Mouse (Mus musculus) brain, adult 2 months (tissue): ENCODE data around the gene Efr3b.
A peak's percentile ranks its signal among the peaks of the same experiment; 100 is the strongest.
"Not testable (repeated sequence)": the region's sequence is repeated elsewhere in the genome, so short reads cannot be mapped to it uniquely, and the experiment has no call there.

Source experiments
- DNase-seq: peaks from one replicate; pipeline ENCODE4 v3.0.0; 2011; ENCODE audit warnings: low read depth, low spot score

Gene Efr3b

DNA sequence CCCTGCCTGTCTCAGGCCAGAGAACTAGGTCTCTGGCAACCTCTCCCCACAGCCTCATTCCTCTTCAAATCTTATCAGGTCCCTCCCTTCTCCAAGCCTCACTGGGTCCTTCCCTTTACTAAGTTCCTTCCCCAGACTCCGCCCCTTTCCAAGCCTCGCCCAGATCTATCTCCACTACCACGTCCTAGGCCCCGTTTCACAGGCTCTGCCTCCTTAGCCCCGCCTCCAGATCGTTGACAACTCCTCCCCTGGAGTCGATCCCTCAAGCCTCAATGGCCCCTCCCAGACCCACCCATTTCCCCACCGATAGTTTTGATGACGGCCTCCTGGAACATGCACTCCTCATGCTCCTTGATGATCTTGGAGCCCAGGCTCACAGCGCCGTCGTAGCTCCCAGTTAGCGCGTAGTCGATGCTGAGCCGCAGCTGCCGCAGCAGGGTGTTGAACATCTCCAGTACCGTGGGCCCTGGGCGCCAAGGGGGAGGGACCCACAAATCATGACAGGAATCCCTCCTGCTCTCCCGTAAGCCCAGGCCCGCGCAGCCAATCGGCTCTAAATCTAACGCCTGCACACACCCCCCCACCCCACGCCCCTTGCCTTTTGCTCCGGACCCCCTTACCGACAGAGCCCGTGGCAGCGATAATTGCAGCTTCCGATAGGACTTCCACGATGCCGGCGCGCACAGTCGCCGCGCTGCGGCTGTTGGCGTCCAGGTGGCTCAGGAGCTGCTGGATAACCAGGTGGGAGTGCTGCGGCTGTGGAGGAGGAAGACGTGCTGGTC is 57.2 kb downstream of the Efr3b start:
- DNase-seq, result peak; percentile 97

DNA sequence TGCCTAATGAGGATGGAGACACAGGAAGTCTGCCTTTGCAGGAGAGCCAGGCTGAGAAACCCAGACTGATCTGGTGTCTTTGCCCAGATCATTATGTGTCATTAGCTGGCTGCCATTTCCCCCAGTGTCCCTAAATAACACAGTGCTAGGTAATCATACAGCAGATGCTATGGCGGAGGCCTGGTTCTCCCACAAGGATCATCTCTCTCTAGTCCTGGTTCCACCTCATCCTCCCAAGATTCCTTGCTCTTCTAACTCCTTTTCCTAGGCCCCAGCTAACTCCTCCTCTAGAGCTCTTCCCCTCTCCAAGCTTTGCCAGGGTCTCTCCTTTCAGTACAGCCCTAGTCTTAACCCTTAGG is 57.7 kb downstream of the Efr3b start:
- DNase-seq, result peak; percentile 69

GRCm38 (mm10) chr12:3973169-3973568 is 65.5 kb downstream of the Efr3b start:
- not testable (repeated sequence) for DNase-seq

GRCm38 (mm10) chr12:3968380-3968779 is 70.3 kb downstream of the Efr3b start:
- no peak for DNase-seq

DNA sequence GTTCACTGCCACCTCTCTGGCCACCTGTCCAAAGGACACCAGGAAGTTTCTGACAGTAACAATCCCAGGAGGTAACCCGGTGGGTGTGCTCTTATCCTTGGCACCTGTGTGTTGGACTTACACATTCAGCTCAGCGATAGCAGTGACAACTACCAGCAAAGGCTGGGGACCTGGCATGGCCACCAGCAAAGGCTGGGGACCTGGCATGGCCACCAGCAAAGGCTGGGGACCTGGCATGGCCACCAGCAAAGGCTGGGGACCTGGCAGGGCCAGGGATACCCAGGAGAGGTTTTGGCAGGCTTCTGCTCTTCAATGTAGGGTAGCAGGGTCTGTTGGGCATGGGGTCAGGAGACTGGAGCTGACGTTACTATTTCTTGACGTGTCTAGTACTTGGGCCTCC is 71.5 kb downstream of the Efr3b start:
- DNase-seq, result no peak

DNA sequence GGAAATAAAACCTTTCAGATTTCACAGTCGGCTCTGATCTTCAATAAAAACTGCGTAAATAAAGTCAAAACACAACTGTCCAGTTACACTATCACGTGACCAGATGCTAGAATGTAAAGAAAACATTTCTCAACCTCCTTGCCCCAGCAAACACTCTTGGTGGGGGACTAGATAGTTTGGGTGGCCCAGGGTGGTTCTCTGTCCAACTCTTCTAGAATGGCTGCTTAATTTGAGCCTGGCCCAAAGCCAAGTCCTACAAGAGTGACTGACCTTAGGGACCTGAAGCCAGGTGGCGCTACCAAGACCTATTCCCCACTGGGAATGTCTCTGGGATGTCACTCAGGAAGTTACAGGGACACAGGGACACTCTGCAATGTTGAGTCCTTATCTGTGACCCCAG is 78.2 kb downstream of the Efr3b start:
- peak; percentile 54 for DNase-seq

DNA sequence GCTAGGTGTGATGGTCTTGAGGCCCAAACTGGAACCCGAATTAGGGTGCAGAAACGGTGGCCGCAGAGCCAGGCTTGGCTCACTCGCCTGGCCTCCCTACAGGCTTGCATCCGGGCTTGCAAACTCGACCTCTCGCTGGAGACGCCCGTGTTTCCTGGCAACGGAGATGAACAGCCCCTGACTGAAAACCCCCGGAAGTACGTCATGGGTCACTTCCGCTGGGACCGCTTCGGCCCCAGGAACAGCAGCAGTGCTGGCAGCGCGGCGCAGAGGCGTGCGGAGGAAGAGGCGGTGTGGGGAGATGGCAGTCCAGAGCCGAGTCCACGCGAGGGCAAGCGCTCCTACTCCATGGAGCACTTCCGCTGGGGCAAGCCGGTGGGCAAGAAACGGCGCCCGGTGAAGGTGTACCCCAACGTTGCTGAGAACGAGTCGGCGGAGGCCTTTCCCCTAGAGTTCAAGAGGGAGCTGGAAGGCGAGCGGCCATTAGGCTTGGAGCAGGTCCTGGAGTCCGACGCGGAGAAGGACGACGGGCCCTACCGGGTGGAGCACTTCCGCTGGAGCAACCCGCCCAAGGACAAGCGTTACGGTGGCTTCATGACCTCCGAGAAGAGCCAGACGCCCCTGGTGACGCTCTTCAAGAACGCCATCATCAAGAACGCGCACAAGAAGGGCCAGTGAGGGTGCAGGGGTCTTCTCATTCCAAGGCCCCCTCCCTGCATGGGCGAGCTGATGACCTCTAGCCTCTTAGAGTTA is 78.7 kb downstream of the Efr3b start:
- DNase-seq, result peak; percentile 98

DNA sequence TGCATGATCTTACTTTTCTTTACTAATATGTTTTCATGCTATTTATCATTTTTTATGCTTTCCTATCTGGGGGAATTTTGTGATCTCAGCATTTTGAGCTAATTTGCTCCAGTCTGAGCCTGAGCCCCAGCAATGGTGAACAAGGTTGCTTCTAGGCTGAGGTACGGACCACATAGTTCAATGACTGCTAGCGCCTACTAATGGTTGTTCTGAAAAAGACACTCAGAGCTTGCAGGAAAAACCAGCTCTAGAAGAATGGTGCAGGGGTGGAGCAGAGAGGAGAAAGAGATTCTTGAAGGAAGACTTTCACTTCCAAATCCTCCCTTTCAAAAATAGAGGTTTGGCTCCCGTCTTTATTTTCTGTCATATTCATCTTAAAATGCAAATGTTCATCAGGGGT is 82.4 kb downstream of the Efr3b start:
- peak; percentile 53 for DNase-seq

DNA sequence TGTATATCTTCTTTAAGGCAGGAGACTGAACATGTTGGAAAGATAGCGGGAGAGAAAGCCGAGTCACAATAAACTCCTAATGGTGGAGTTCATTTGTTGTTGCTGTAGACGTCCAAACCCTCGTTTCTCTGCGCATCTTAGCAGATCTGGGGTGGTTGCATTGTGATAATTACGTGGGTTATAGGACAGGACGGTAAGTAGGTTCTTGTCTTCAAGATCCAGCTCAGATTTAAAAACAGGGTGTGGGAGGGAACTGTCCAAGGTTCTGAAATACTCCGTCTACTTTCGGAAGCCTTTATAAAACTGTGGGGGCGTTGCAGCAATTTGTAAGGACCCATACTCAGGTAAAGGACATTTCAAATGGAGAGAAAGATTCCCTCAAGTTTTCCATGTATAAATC is 83.3 kb downstream of the Efr3b start:
- DNase-seq, result no peak

DNA sequence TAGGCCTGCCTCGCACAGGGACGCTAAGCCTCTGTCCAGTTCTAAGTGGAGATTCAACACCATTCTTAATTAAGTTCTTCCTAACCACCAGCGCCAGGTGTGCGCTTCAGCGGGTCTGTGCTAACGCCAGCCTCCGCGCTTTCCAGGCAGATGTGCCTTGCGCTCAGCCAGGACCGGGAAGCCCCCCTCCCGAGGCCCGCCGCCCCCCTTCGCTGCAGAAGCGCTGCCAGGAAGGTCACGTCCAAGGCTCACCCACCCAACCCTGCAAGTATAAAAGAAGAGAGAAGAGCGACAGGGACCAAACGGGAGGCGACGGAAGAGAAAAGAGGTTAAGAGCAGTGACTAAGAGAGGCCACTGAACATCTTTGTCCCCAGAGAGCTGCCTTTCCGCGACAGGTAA is 84.1 kb downstream of the Efr3b start, which contains the start of gene Pomc:
Gene Pomc, plus strand, starts transcription at position 301 of the 400 bp plus-strand sequence.
- DNase-seq, result no peak

GRCm38 (mm10) chr12:3947503-3947902 is 91.2 kb downstream of the Efr3b start:
- DNase-seq, result peak; percentile 63

- DNase-seq, result no peak
These were observed 94.2 kb downstream of the Efr3b start for GRCm38 (mm10) chr12:3944454-3945073.

- DNase-seq, result no peak
These were observed 96.7 kb downstream of the Efr3b start for GRCm38 (mm10) chr12:3942026-3942425.

DNA sequence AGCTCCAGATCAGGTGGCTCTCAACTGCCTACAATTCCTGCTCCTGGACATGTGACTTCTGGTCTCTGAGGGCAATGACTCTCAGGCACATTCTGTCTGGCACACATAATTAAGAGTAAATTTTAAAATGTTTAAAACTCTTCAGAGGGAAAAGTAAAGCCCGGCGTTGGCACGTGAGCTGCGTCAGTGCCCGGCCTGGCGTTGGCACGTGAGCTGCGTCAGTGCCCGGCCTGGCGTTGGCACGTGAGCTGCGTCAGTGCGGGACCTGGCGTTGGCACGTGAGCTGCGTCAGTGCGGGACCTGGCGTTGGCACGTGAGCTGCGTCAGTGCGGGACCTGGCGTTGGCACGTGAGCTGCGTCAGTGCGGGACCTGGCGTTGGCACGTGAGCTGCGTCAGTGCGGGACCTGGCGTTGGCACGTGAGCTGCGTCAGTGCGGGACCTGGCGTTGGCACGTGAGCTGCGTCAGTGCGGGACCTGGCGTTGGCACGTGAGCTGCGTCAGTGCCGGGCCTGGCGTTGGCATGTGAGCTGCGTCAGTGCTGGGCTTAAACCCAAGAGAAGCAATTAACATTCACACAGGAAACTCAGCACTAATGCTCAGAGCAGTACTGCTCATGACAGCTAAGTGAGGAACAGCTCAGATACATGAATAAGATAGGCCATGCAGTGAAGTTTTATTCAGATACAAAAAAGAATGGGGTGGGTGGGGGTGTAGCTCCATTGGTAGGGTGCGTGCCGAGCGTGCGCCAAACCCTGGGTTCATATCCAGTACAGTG is 108.4 kb downstream of the Efr3b start:
- peak; percentile 87 for DNase-seq

GRCm38 (mm10) chr12:3928841-3929240 is 109.9 kb downstream of the Efr3b start:
- DNase-seq, result peak; percentile 83

DNA sequence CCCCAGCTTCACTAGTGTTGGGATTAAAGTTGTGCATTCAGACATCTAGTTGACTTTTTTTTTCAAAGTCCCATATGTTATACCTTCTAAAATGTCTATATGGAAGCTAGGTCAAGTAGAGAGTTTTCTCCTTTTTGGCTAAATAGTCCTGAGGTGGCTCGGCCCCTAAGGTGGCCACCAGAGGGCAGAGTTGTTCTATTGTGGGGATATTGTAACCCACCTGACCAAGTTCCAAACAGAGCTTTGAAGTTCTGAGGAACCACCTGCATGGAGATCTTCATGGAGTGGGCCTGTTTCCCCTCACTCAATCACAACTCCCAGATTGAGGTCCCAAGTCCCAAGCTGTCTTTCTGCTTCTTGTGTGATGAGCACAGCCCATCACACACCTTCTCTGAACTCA is 112.6 kb downstream of the Efr3b start:
- DNase-seq, result peak; percentile 79

- no peak for DNase-seq
These were observed 119.3 kb downstream of the Efr3b start for GRCm38 (mm10) chr12:3919423-3919822.

DNA sequence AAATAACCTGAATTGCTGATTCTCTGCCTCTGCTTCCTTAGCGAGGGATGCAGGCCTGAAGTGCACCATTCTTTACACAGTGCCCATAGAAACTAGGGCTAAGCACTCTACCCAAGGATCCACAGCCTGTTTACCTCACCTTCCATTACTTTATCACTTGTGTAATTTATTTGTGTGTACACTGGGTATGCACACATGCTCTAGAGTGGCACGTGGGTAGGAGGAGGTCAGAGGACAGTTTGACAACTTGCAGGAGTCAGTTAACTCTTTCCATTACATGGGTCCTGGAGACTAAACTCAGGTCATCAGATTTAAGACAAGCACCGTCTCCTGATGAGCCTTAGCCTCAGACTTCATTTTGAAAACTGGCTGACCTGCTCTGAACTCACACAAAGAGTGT is 120.1 kb downstream of the Efr3b start:
- DNase-seq, result no peak

- DNase-seq, result peak; percentile 77
These were observed 120.9 kb downstream of the Efr3b start for GRCm38 (mm10) chr12:3917668-3918341.

- no peak for DNase-seq
These were observed 122.9 kb downstream of the Efr3b start for GRCm38 (mm10) chr12:3915852-3916251.
